Mouse (Mus musculus) cerebellum, adult 2 months (tissue): ENCODE data around the gene Npb. TPM values are rescaled to one million over a fixed set of nuclear protein-coding genes. Genes with fewer than 3 reads are reported as not detected.

Experiments
- DNase-seq, 2 experiments: peaks; one replicate each; pipeline ENCODE4 v3.0.0; 2021
- H3K27ac ChIP-seq: fragments of 200-500 bp; 2 replicates; pipeline ENCODE4 v1.5.1; 2012; ENCODE audit warnings: low read length, control low read depth, inconsistent platforms; ENCODE audit not compliant: insufficient read depth
- H3K27me3 ChIP-seq: fragments of 200-500 bp; 2 replicates; pipeline ENCODE4 v1.6.1; 2012; ENCODE audit warnings: inconsistent platforms, mild to moderate bottlenecking, low read length, moderate library complexity; ENCODE audit not compliant: control insufficient read depth, insufficient read depth
- H3K4me1 ChIP-seq: fragments of 200-500 bp; 2 replicates; pipeline ENCODE4 v1.6.1; 2011; ENCODE audit warnings: low read length; ENCODE audit not compliant: control insufficient read depth, insufficient read depth
- H3K4me3 ChIP-seq: fragments of 200-500 bp; replicated peaks from 2 replicates; pipeline ENCODE3; 2011; ENCODE audit warnings: mild to moderate bottlenecking, low read depth, low read length, control low read depth; ENCODE audit not compliant: insufficient read depth
- CTCF ChIP-seq: fragments of 200-500 bp; IDR thresholded peaks from 2 replicates; pipeline ENCODE4 v1.5.1; 2011; ENCODE audit warnings: low read depth, mild to moderate bottlenecking, control low read depth, low read length, moderate library complexity, borderline replicate concordance; ENCODE audit not compliant: insufficient read depth
- POLR2A ChIP-seq: fragments of 200-500 bp; IDR thresholded peaks from 2 replicates; pipeline ENCODE4 v1.6.1; 2011; ENCODE audit warnings: low read length, control low read depth, borderline replicate concordance; ENCODE audit not compliant: insufficient read depth
- WGBS: fragments of 180-500 bp; shearing (Covaris S2); methylation state at CpG from one replicate; pipeline ENCODE4 v1.1.7; 2018; 5-methylcytosine and 5-hydroxymethylcytosine counted together
- polyA plus RNA-seq: library from polyadenylated mRNA; depleted of rRNA; stranded (reverse); fragments of >200 nt; gene quantifications from 2 replicates; pipeline ENCODE4 v1.2.3, GENCODE M21; 2012

The Npb gene
- polyA plus RNA-seq, 1 experiment, result 5.6 TPM

- Histone ChIP-seq H3K4me3 (no peak overlapping the region), H3K4me1 (peaks cover 7% of the 10 kb centered on the region; the same call in 1 of the 2 replicates), H3K27me3 (no peaks in the 10 kb centered on the region), H3K27ac (no peak overlapping the region)
- 90% methylated on average over 6 of the region's 6 CpGs for WGBS
- no peak for DNase-seq
- TF ChIP-seq CTCF, result no peak
- TF ChIP-seq POLR2A, result no peak
Observed at GRCm38 (mm10) chr11:120622805-120623204, 14.5 kb downstream of the Npb start.

- 14% methylated on average over 28 of the region's 30 CpGs for WGBS
- H3K27me3 ChIP-seq, result no peaks in the 10 kb centered on the region
- TF ChIP-seq CTCF (peak; percentile 59), POLR2A (no peak)
- peak overlapping the region; percentile 66 for H3K4me3 ChIP-seq
- H3K4me1 ChIP-seq, result peaks cover 7% of the 10 kb centered on the region; the same call in 1 of the 2 replicates
- DNase-seq, result peak; percentile 58 to 60
- no peak overlapping the region for H3K27ac ChIP-seq
Observed at GRCm38 (mm10) chr11:120623961-120624679, 15.8 kb downstream of the Npb start.

- H3K4me1 ChIP-seq, result peaks cover 11% of the 10 kb centered on the region
- peak; percentile 84 to 86 for DNase-seq
- no peak for TF ChIP-seq CTCF
- peak; percentile 80 for TF ChIP-seq POLR2A
- no peaks in the 10 kb centered on the region for H3K27me3 ChIP-seq
- no peak overlapping the region; the same call in 1 of the 2 replicates for H3K27ac ChIP-seq
- WGBS, result under 1% methylated on average over 53 of the region's 53 CpGs
- peak overlapping the region; percentile 66 for H3K4me3 ChIP-seq
Observed at GRCm38 (mm10) chr11:120624680-120625111, 16.4 kb downstream of the Npb start.

- TF ChIP-seq CTCF, result no peak
- no peak for TF ChIP-seq POLR2A
- DNase-seq, result no peak
- Histone ChIP-seq H3K27ac (peak within 1 kb of the TSS; percentile 79), H3K27me3 (no peaks in the 10 kb centered on the region), H3K4me1 (peaks cover 16% of the 10 kb centered on the region), H3K4me3 (peak within 1 kb of the TSS; percentile 66)
- WGBS, result 15% methylated on average over 5 of the region's 5 CpGs
Observed at GRCm38 (mm10) chr11:120625152-120625775, 17.0 kb downstream of the Npb start, which contains the start of gene Sirt7. Gene Sirt7 (minus strand): TSS chr11:120625240.

GRCm38 (mm10) chr11:120626785-120627467 lies 18.6 kb downstream of the Npb start:
- H3K27me3 ChIP-seq, result no peaks in the 10 kb centered on the region

GRCm38 (mm10) chr11:120627468-120628300 lies 19.4 kb downstream of the Npb start:
- H3K4me1 ChIP-seq, result peaks cover 26% of the 10 kb centered on the region
- TF ChIP-seq CTCF (no peak), POLR2A (no peak)
- no peak overlapping the region for H3K27ac ChIP-seq
- WGBS, result 62% methylated on average over 22 of the region's 22 CpGs
- H3K4me3 ChIP-seq, result no peak overlapping the region
- DNase-seq, result peak in 1 of 2 experiments; percentile 29
- no peaks in the 10 kb centered on the region for H3K27me3 ChIP-seq

More at GRCm38 (mm10) chr11:120626785-120627467, 18.6 kb downstream of the Npb start:
- H3K27ac ChIP-seq, result no peak overlapping the region
- TF ChIP-seq POLR2A, result no peak
- no peak for TF ChIP-seq CTCF
- peaks cover 24% of the 10 kb centered on the region for H3K4me1 ChIP-seq
- DNase-seq, result no peak
- no peak overlapping the region for H3K4me3 ChIP-seq
- WGBS, result 77% methylated on average over 11 of the region's 11 CpGs
